Mouse (Mus musculus) ES-E14 (cell line): ENCODE results near the gene Myl6b. TPM values are rescaled to one million over a fixed set of nuclear protein-coding genes. Genes with fewer than 3 reads are reported as not detected.

ENCODE experiments used
- DNase-seq: peaks from one replicate; pipeline ENCODE4 v3.0.0-alpha.2; 2013; ENCODE audit warnings: low read depth, low spot score
- H3K27ac ChIP-seq: 2 replicates; pipeline ENCODE4 v1.5.1; 2012; ENCODE audit warnings: low read depth, mild to moderate bottlenecking, low read length, moderate library complexity, mixed read lengths; ENCODE audit not compliant: poor library complexity, insufficient read depth, severe bottlenecking
- H3K36me3 ChIP-seq: 2 replicates; pipeline ENCODE4 v1.6.1; 2012; ENCODE audit warnings: mild to moderate bottlenecking, low read length, moderate library complexity, mixed read lengths; ENCODE audit not compliant: control insufficient read depth, poor library complexity, insufficient read depth, severe bottlenecking
- H3K4me1 ChIP-seq, 2 experiments: fragments of 150-350 bp in 1 of 2; sonication (generic) in 1 of 2; 2 replicates each; pipeline ENCODE4 v1.6.1; 2012; ENCODE audit warnings: low read length in 2 of 2, mild to moderate bottlenecking in 1 of 2, mixed read lengths in 1 of 2; ENCODE audit not compliant: control insufficient read depth in 2 of 2, insufficient read depth in 2 of 2, poor library complexity in 1 of 2
- H3K4me3 ChIP-seq, 2 experiments: fragments of 150-350 bp in 1 of 2; sonication (generic) in 1 of 2; 2 replicates each; pipeline ENCODE4 v1.5.1; 2012; ENCODE audit warnings: low read length in 2 of 2, low read depth in 1 of 2, mild to moderate bottlenecking in 1 of 2, mixed read lengths in 1 of 2; ENCODE audit not compliant: insufficient read depth in 1 of 2, poor library complexity in 1 of 2, severe bottlenecking in 1 of 2
- H3K9ac ChIP-seq: 2 replicates; pipeline ENCODE4 v1.6.1; 2012; ENCODE audit warnings: low read depth, mild to moderate bottlenecking, low read length, mixed read lengths; ENCODE audit not compliant: poor library complexity, insufficient read depth, severe bottlenecking
- H3K9me3 ChIP-seq: fragments of 150-350 bp; sonication (generic); 2 replicates; pipeline ENCODE4 v1.6.1; 2012; ENCODE audit warnings: low read depth, mild to moderate bottlenecking, low read length; ENCODE audit not compliant: control insufficient read depth, insufficient read depth
- CHD2 ChIP-seq: IDR thresholded peaks from 2 replicates; pipeline ENCODE4 v1.6.1; 2014; ENCODE audit warnings: mild to moderate bottlenecking, low read depth, low read length, inconsistent platforms
- HCFC1 ChIP-seq: IDR thresholded peaks from 2 replicates; pipeline ENCODE4 v1.6.1; 2012; ENCODE audit warnings: low read length, inconsistent platforms, borderline replicate concordance; ENCODE audit not compliant: insufficient read depth
- MAFK ChIP-seq: IDR thresholded peaks from 2 replicates; pipeline ENCODE4 v1.6.1; 2014; ENCODE audit warnings: mild to moderate bottlenecking, low read depth, low read length, inconsistent platforms; ENCODE audit not compliant: insufficient read depth
- ZC3H11A ChIP-seq: IDR thresholded peaks from 2 replicates; pipeline ENCODE4 v1.6.1; 2012; ENCODE audit warnings: low read depth, mild to moderate bottlenecking, inconsistent platforms, low read length, borderline replicate concordance
- ZNF384 ChIP-seq: IDR thresholded peaks from 2 replicates; pipeline ENCODE4 v1.6.1; 2012; ENCODE audit warnings: low read depth, low read length, inconsistent platforms
- in situ Hi-C, 2 experiments: fragments of 600-800 bp; cut with MboI; formaldehyde crosslinking; loops; one replicate each; pipeline ENCODE4 v1.15.1; 2025; ENCODE audit warnings: low sequenced_read_pairs in 2 of 2, inconsistent platforms in 1 of 2; ENCODE audit not compliant: unreplicated experiment in 2 of 2
- total RNA-seq: library from RNA; depleted of rRNA; stranded (reverse); fragments of 300-350 nt; gene quantifications from 2 replicates; pipeline ENCODE4 v1.2.3, GENCODE M21; 2012

The Myl6b gene
- total RNA-seq, 1 experiment = 3.7 TPM

DNA sequence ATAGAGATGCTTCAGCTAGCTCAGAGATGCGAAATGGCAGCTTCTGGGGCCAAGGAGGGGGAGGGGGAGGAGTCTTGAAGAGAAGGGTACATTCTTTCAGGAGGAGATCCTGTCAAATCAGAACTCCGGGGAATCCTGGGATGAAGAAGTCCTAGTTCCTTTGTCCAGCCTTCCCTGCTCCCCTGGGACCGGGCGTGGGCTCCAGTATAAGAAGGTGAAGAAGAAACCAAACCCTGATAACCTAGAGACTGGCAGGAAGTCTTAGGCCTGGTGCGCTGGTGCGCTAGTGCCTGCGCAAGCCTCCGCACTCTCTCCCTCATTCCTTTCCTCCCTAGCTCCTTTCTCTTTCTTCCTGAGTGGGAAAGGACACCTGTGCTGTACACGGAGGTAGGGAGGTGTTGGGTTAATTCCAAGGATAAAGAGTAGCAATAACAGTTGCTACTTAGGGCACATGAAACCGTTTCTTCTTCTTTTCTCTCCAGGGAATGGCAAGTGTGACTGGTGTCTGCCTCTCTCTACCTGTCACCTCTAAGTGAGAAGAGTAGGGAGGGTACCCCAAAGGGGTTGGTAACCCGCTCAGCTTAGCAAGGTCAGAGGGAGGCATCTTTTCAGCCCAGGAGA, 25.7 kb upstream of the Myl6b start:
- DNase-seq = no peak
- no peaks in the 10 kb centered on the region for H3K9me3 ChIP-seq
- peak overlapping the region; percentile 77; the same call in 1 of the 2 replicates for H3K9ac ChIP-seq
- H3K27ac ChIP-seq = no peak overlapping the region
- peak overlapping the region; percentile 87 to 89 for H3K4me3 ChIP-seq
- TF ChIP-seq ZNF384 = no peak
- no peak for TF ChIP-seq CHD2
- no peak for TF ChIP-seq ZC3H11A
- no peak for TF ChIP-seq HCFC1
- TF ChIP-seq MAFK = no peak
- peaks cover 18% of the 10 kb centered on the region; the same call in 1 of the 2 replicates for H3K36me3 ChIP-seq
- peaks cover 0 to 3% of the 10 kb centered on the region in 2 experiments; a peak in 1 of 4 replicates for H3K4me1 ChIP-seq
- in situ Hi-C loops = no loop called here

DNA sequence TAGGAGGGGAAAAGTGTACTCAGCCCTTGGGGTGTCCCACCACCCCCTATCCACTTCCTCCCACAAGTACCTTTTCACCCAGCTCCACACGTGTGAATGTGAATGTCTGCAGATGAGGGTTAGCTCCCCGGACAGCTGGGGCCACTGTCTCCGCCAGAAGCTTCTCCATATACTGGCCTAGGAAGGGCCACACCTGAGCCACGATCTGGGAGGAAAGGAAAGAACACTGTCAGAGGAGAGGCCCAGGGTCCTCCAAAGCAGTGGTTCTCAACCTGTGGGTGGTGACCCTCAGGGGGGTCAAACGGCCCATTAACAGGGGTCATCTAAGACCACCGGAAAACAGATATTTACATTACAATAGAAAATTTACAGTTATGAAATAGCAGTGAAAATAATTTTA, 23.9 kb upstream of the Myl6b start:
- TF ChIP-seq CHD2 (no peak), ZC3H11A (no peak), MAFK (no peak), ZNF384 (no peak), HCFC1 (no peak)
- peaks cover 3% of the 10 kb centered on the region in 2 experiments; a peak in 2 of 4 replicates for H3K4me1 ChIP-seq
- in situ Hi-C loops = no loop called here

GRCm38 (mm10) chr10:128520591-128520990, 22.1 kb upstream of the Myl6b start:
- Histone ChIP-seq H3K4me1 (peaks cover 0 to 8% of the 10 kb centered on the region in 2 experiments; a peak in 2 of 4 replicates), H3K36me3 (peaks cover 22% of the 10 kb centered on the region), H3K9ac (no peak overlapping the region), H3K27ac (no peak overlapping the region), H3K4me3 (no peak overlapping the region), H3K9me3 (no peaks in the 10 kb centered on the region)
- in situ Hi-C loops = no loop called here
- TF ChIP-seq CHD2 = no peak
- no peak for TF ChIP-seq HCFC1
- no peak for TF ChIP-seq MAFK
- no peak for TF ChIP-seq ZC3H11A
- TF ChIP-seq ZNF384 = no peak
- DNase-seq = no peak

More for the DNA sequence above, 23.9 kb upstream of the Myl6b start:
- H3K9me3 ChIP-seq = no peaks in the 10 kb centered on the region
- no peak overlapping the region for H3K27ac ChIP-seq
- DNase-seq = no peak
- H3K4me3 ChIP-seq = no peak overlapping the region
- peaks cover 21% of the 10 kb centered on the region for H3K36me3 ChIP-seq
- no peak overlapping the region for H3K9ac ChIP-seq

DNA sequence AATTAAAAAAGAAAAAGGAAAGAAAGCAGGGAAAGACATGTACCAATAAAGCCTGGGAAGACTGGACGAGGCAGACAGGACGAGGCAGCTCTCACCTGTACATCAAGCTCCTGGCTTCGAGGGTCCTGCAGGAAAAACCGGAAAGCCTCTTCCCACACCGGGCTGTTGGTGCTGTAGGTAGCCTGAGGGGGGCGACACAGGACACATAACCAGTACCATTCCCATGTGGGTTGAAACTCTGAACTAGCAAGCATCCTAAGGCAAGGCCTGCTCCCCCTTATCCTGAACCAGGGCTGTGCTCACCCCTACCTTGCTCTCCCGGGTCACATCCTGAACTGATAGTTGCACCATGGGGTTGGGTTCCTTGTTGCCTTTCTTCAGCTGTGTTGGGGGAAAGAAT, 20.3 kb upstream of the Myl6b start:
- H3K4me1 ChIP-seq = peaks cover 0 to 10% of the 10 kb centered on the region in 2 experiments; a peak in 2 of 4 replicates
- no peak overlapping the region for H3K27ac ChIP-seq
- H3K4me3 ChIP-seq = no peak overlapping the region
- no peaks in the 10 kb centered on the region for H3K9me3 ChIP-seq
- H3K9ac ChIP-seq = no peak overlapping the region
- no peak for TF ChIP-seq CHD2
- TF ChIP-seq ZC3H11A = no peak
- no peak for TF ChIP-seq MAFK
- no peak for TF ChIP-seq ZNF384
- no peak for TF ChIP-seq HCFC1
- in situ Hi-C loops = no loop called here
- H3K36me3 ChIP-seq = peaks cover 31% of the 10 kb centered on the region
- DNase-seq = peak; percentile 46

DNA sequence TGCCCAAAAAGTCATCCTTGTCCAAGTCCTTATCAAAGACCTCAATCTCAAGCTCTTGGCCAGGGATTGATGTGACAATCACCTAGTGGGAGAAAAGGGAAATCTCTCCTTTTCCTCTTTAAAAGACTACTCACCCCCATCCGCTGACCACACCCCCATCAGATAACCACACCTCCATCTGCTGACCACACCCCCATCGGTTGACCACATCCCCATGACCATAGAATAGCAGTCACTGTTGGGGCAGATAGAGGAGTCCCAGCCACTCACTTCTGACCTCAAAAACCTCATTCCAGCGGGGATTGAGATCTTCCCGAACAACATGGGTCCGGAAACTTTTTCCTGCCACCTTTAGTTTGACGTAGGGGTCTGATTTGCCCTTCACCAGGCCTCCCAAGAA, 18.2 kb upstream of the Myl6b start:
- no peaks in the 10 kb centered on the region for H3K9me3 ChIP-seq
- no peak for TF ChIP-seq CHD2
- TF ChIP-seq HCFC1 = no peak
- TF ChIP-seq ZC3H11A = no peak
- no peak for TF ChIP-seq ZNF384
- no peak for TF ChIP-seq MAFK
- H3K4me1 ChIP-seq = peaks cover 0 to 10% of the 10 kb centered on the region in 2 experiments; a peak in 2 of 4 replicates
- H3K9ac ChIP-seq = no peak overlapping the region
- H3K36me3 ChIP-seq = peaks cover 39% of the 10 kb centered on the region
- H3K4me3 ChIP-seq = no peak overlapping the region
- H3K27ac ChIP-seq = no peak overlapping the region
- no peak for DNase-seq
- in situ Hi-C loops = no loop called here
